Mouse (Mus musculus) CD4-positive, CD25-positive, alpha-beta regulatory T cell, adult 2 months (primary cell): ENCODE data around the gene Gm28230.

Experiments used
- DNase-seq: peaks from one replicate; pipeline ENCODE4 v3.0.0-alpha.2; 2012; ENCODE audit warnings: low read depth, low spot score

Gene Gm28230

DNA sequence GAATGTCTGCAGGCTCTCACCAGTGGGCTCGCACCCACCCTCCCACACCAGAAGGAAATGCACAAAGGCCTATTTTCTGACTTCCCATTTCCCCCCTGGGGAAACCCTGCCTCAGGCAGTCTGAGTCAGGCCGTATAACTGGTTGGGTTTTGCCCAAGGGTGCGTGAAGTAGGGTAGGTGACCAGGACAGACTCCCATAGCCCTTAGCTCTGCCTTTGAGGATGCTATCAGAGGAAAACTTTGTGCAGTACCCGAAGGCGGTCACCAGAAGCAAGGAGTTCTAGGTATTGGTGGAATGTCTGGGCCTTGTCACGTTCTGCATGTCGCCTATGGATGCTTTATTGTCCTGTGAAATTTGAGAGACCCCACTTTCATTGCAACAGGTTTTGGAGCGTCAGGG lies 3.6 kb upstream of the Gm28230 start:
- DNase-seq, result no peak

DNA sequence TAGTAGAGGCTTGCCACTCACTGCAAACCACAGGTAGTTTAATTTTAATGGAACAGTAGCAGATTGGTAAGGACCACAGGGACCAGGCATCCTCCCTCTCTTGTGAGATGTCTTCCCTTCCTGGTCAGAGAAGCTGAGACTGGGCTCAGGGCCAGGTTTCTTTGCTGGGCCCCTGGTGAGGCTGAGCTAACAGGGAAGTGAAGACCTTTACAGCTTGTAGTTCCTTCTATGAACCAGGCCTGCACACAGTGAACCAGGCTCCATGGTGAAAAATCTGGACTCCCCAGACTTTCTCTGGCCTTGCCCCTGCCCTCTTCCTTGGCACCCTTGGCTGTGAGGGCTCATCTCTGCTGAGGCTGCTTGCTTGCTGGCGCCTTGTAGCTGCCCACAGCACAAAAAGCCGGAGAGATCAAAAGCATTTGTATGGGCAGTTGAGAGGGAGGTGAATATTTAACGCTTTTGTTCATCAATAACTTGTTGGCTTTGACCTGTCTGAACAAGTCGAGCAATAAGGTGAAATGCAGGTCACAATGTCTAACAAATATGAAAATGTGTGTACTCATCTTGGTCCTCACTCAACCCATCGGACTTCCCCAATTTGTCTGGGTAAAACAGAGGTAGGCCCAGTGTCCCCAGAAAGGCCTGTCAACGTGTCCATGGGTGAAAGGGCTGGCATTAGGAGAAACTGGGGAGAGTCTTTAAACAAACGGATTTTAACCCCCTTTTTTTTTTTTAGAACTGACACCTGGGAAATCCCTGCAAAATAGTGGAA lies 2.1 kb upstream of the Gm28230 start:
- no peak for DNase-seq

DNA sequence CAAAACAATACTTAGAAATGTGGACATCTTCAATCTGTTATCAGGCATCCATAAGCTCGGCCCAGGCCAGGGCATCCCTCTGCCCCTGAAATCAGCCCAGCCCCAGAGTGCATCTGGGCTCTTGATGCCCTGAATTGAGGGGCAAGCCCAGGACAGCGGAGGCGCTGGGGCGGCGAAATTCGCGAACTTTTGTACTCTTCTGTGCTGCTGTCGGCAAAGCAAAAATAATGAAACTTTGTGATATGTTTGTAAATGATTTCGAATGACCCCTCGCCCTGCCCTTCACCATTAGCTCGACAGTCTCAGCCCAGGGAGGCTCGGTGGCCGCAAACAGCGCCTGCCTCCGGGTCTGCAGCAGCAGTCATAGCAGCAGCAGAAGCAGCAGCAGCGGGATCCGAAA lies 1.4 kb upstream of the Gm28230 start:
- no peak for DNase-seq

DNA sequence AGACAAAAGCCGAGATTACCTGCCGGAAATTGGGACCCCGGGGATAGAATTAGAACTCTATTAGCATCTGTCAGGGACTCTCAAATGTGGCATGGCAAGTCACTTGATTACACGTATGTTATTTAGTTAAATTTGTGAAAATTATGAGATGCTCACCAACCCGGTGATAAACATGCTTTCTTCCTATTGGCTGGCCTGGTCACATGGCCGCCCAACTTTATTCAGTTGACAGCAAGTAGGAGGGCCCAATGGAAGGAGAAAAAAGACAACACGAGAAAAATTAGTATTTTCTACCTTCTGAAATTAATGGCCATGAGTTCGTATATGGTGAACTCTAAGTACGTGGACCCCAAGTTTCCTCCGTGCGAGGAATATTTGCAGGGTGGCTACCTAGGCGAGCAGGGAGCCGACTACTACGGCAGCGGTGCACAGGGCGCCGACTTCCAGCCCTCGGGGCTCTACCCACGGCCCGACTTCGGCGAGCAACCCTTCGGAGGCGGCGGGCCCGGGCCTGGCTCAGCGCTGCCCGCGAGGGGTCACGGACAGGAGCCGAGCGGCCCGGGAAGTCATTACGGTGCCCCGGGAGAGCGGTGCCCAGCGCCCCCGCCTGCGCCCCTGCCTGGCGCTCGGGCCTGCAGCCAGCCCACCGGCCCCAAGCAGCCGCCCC lies 578 bp downstream of the Gm28230 start:
- no peak for DNase-seq

DNA sequence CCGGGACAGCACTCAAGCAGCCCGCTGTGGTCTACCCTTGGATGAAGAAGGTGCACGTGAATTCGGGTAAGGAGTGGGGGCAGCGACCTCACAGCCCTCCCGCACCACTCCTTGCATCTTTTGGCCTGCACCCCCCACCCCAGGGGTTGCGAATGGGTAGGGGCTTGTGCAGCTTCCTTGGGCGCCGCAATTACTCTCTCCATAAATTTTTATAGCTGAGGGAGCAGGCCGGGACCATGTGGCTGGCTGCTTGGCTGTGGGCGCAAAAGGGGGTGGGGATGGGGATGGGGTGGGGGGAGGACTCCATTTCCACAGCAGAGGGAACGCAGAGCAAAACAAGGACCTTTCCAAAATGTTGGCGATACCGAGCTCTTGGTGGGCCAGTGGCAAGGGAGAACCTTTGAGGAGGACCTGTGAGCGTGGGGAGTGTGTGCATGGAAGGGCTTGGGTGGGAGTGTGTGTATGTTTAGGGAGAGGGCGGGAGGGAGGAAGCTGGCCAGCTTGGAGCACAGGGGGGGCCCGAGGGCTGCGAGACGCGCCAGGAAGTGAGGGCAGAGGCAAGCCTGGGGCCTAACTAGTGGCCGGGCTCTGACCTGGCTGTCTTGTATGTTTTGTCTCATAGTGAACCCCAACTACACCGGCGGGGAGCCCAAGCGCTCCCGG lies 1.2 kb downstream of the Gm28230 start:
- no peak for DNase-seq

DNA sequence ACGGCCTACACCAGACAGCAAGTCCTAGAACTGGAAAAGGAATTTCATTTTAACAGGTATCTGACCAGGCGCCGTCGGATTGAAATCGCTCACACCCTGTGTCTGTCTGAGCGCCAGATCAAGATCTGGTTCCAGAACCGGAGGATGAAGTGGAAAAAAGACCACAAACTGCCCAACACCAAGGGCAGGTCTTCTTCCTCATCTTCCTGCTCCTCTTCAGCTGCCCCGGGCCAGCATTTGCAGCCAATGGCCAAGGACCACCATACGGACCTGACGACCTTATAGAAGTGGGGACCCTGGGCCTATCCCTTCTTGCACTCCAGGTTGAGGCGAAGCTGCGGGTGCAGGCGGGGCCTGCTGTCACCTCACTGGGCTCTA lies 1.8 kb downstream of the Gm28230 start:
- DNase-seq, result no peak

DNA sequence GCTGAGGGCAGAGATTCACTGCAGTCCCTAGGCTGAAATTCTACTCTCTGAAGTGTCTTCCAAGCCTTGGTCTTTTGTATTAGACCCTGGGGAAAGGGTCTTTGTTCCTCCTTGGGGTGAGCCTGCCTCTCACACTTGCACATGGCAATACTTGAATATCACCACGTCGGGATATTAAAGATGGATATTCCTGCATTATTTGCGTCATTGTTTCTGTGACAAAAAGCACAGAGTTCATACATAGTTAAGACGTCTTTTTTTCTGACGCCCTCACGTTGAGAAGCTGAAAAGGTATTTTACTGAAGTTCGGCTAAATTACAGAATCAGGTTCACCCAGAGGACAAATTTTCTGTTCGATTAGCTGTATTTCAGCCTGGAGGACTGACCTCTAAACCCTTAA lies 3.8 kb downstream of the Gm28230 start:
- no peak for DNase-seq

DNA sequence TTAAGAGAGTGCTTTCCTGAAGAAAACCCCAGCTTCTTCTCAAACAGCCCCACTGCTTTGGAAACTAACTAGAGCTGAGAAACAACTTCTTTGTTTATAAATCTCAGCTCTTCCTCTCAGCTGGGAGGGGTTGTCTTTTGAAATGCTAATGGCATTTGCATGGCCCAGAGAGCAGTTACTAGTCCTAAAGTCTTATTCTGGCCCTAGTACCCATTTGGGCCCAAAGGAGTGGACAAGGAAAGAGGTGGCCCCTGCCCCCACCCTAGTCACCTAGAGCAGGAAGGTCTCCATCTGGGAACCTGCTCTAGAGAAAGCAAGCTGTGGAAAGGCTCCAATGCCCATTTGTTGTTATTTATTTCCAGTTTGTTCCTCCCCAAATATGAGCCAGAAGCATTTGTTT lies 4.5 kb downstream of the Gm28230 start:
- DNase-seq, result no peak

DNA sequence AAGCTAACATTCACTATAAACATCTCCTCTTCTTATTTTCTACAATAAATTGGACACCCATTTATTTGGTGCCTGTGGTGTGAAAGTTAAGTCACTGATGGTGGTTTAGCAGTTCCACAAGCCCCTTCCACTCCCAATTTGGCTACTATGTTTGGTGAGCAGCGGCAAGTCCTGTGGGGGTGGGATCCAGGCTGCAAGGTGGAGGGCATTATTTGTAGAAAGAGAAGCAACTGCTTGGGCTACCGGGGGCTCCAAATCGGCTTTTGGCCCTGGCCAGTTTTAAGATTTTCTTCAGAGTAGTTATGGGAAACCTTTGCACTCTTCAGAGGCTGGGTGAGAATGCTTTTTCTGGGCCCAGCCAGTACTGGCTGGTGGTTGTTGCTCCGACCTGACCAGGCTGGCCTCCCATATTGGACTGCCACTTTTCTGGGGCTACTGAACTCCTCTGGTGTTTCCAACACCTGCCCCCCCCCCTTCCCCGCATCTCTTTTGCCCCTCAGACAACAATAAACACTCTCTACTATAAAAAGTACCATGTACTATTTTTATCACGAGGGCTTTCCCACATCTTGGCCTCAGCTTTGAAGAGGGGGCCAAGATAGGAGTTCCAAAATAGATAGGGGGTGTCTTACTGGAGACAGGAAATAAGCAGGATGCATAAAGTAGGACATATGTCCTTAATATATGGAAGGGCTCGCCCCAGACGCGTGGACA lies 5.4 kb downstream of the Gm28230 start:
- no peak for DNase-seq

DNA sequence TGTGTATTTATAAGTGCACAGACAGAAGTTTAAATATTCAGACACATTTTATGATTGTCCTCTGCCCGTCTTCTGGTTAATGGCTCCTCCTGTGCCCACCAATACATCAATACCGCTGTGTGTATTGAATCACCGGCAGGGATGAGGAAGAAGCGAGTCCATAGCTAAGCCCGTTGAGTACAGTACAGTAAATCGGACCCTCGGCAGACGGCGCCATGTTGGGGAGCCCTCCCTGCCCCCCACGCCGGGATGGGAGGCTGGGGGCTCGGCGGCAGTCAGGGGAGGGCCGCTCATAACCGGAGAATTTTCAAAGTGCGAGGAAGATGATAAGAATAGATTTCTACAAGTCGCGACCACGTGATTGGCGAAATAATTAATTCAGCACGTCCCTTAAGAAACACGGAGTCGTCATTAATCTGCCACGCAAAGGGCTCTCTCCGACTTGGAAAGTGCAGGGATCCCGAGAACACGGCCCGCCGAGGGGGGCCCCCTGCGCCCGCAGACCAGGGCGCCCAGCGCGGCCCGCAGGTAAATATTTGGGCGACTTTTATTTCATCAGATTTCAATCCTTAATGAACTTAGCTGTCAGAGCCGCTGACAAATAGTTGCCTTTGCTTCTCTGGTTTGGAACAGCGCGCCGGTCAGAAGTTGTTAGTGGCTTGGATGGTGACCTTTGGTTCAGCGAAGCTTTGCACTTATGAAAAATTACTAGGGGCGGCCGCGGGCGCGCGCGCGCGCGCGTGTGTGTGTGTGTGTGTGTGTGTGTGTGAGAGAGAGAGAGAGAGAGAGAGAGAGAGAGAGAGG lies 6.2 kb downstream of the Gm28230 start:
- no peak for DNase-seq

DNA sequence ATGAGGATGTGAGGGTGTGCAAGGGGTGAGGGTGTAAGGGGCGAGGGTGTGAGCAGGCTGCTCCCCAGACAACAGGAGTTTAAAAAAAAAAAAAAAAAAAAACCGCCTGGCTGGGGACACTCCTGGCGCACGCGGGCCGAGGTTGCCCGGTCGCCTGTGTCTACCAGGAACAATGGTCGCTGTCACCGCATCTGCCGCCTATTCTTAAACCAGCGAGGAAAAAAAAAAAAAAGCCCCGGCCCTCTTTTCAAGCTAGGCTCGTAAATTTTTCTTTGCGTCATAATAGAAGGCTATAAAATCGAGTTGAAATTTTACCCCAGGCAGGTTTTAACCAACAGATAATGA lies 6.8 kb downstream of the Gm28230 start:
- no peak for DNase-seq

DNA sequence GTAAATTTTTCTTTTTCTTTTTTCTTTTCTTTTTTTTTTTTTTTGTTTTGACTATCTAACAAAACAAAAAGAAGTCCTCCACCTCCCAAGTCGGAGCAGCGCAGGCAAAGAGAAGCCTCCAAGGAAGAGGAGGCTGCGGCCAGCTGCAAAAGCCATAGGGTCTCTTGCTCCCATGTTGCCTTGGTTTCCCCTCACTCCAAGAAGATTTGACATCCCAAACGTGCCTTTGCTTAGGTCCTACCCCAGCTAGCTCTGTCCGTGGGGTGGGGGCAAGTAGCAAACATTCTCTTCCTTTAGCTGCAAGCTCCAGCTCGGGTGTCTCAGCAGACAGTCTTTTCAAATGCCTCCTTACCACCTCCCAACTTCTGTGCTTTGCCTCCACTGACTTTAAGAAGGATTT lies 7.2 kb downstream of the Gm28230 start:
- no peak for DNase-seq

DNA sequence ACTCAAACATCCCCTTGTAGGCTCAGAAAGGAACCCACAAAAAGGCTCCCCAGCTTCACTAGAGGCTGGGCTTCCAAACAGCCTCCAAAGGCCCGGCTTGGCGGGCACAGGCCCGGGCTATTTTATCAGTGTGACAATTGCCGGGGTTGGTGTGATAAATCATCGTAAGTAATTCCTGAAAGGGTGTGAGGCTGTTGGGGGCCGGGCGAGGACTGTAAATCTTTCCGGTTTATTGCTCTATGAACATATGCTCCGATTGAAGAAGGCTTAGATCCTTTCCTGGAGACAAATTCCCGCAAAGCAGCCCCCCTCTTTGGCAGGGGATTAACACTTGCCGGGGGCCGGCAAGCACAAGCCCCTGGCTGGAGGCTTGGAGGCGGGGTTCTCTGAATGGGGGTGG lies 7.9 kb downstream of the Gm28230 start:
- no peak for DNase-seq

DNA sequence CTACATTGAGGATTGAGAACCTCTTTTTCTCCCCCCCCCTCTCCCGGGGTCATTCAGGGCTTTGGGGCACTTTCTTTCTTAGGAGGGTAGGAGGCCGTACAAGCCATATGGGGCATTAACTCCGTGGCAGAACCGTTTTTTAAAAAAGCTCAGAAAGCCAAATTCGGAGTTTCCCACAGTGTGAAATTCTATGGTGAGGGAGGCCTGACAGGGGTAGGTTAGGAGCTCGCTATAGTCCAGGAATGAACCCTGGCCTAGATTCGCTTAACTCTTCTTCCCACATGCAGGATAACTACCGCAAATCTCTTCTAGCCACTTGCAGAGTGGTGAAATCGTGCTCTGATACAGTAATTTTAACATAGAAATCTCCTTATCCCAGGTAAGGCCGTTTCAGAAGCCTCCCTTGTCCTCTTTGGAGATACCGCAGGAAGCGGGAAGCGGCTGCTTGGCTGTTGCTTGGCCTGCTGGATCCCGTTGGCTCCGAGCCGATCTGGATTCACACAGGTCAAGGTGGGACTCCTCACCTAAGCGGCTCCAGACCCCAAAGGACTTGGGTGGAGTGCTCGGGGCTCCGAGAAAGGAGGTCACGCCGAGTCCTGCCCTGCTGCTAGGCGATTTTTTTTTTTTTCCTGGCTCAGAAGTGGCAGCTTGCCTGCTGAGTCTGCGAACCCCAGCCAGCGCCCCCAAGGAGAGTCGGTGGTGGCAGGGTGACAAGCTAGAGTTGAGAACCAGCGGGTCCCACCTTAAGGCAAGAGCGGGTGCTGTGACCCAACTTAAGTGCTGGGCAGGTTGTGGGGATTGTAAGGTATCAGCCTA lies 8.7 kb downstream of the Gm28230 start:
- no peak for DNase-seq

DNA sequence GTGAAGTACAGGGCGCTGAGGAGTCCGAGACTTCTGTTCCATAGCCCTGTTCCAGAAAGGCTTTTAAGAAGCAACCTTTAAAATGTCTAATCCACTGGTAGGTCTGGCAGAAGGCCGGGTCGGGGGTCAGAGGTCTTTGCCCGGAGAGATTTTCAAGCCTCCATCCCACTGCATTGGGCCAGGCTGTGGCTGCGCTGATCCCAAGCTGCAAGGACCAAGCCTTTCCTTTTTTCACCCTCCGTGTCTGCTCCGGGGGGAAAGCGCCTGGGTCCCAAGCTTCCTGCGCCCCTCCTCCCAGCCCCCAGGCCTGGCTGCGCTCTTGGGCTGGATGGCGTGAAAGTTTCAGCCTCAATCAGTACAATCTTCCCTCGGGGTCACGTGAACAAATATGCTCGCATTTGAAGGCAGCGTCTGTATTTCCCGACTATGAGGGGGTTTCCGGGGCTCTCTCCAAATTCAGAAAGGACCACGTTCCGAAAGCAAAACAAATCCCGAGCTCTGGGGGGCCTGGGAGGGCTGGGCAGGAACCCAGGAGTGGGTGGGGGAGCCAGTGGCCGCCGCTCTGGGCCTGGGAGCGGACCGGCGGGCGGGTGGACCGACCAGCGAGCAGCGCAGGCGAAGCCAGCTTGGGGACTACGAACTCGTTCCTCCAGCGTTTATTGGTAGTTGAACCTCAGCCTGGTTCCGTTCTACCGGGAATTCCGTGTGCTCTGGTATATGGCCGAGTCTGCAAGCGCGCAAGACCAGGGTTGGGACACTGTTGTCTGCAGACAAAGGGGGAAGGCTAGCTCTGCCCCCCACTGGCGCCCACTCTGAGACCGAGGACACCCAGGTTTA lies 9.5 kb downstream of the Gm28230 start:
- no peak for DNase-seq

DNA sequence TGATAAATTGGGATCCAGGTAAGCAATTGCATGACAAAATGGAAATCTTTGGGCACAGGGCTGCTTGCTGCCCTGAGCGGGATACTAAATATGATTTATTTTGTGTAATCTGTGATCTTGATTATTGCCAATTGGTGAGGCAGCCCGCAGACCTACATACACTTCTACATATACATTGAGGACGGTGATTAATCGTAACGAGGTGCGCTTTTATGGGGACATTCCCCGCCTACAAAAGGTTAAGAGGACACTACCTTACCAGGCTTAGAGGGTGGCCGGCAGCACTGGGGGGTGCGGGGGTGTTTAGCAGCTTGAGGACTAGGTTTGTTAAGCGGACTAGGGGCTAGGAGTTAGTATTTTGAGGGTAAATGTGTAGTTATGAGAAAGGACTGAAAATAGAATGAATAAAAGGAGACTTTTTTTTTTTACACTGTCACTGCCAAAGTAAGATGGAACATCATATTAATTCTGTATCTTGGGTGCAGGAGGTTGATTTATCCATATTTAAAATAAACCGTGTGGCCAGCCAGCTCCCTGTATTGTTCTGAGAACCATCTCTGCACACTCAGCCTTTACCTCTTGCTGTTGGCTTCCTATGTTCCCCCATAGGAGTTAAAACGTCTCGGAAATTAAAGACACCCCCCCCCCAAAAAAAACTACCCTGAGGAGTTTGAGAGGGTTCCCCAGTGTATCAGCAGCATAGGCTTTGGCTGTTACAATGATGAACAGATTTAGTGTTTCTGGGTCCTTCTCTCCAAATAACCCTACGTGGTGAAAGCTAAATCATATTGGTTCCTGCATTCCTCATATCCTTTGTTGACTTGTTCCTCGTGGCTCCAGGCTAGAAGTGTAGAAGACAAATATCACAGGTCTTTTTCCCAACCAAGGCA lies 10.4 kb downstream of the Gm28230 start:
- no peak for DNase-seq

DNA sequence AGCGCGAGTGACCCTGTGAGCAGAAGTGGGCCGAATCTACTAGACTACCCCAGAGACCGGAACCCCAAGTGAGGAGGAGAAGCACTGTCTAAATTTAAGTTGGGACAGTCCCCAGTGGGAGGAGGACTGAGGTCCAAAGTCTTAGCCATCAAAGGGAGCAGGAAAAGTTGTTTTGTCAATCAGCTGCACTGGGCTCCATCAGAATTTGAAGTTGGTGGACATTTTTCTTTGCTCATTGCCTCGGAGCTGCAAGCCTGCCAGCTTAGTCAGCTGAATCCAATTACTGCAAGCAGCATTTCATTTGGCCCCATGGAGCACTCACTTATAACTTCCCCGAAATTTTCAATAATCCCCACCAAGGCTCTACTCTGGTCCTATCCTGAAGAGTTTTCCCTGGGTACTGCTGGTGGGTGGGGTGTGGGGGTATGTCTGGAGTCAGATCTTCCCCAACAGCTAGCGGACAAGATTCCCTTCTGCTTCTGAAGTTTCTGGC lies 11.1 kb downstream of the Gm28230 start:
- no peak for DNase-seq

DNA sequence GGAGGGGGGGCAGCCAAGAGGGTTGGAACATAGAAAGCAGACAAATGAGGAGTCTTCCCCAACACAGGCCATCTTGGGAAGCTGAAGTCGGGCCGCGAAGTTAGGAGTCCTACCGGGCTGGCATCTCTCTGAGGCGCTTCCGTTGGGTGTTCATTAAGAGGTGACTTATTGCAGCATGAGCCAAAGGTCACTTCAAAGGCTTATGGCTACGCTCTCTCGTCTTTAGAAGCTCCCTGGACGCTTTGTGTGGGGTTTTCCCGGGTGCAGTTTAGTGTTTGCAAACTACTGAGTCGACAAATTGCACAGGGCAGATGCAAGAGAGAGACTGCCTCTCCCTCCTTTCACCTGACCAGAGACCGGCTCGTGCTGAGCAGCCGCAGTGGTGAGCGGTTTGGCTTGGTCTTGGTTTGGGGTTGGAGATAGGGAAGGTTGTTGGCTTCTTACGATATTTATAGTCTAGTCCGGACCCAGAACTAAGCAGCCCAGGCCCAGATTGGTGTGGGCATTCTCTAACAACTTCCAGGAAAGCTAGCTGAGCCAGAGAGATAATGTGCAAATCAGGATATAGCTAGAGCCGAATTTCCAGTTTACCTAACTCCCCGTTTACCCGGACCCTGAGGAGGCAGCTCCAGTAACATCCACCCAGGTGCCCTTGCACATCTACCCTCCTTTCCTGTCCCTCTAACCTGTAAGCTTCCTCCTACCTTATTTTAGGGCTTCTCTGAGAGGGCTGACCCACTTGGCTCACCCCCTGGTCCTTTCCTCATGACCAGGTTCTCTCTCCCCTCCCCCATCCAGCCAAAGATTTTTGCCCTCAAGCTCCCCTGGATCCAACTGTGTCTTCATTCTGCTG lies 12.3 kb downstream of the Gm28230 start:
- DNase-seq, result no peak
